ENCODE assay signal across 19 mouse cellular contexts in the genomic region with DNA sequence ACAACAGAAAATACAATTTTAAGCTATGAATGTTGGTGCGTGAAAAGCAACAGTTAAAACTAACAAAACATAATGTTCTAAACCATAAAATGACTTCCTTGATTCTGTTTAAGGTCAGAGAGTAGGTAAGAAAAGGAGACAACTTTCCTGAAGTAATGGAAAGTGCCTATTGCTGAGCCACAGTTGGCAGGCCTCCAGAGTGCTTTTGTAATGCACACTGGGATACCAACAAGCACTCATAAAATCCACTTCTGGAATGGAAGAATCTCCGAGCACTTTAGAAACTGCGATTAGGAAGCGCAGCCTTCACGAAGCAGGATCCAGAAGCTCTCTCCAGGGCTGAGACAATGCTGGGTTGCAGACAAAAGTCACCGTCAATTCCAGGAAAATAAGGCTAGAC. TPM values are rescaled to one million over a fixed set of nuclear protein-coding genes. Genes with fewer than 3 reads are reported as not detected.
DNase-seq lines count a peak whose midpoint lies in the region; ATAC-seq lines count a peak whose summit lies in the region.
"Had no signal": no experiment of that assay in that cellular context is flagged by ENCODE, and none has a peak within 500 bp of the region (broad histone marks: within the 10 kb centered on the region; RNA-seq: fewer than 3 reads in every experiment).

No protein-coding gene starts in this region.

- ATAC-seq in kidney, embryonic 14.5 days (ENCODE audit: low FRiP score, low TSS enrichment), result no peak
- ATAC-seq in forebrain, embryonic 16.5 days, result no peak
- ATAC-seq: hindbrain, postnatal 0 days; intestine, embryonic 16.5 days had no signal

- WGBS in kidney, embryonic 14.5 days, result 97% methylated on average over 6 of the region's 6 CpGs
- 80% methylated on average over 6 of the region's 6 CpGs for WGBS in forebrain, embryonic 16.5 days

- no peaks in the 10 kb centered on the region for H3K9me3 ChIP-seq in kidney, embryonic 14.5 days (ENCODE audit: control insufficient read depth, low read length)
- no peaks in the 10 kb centered on the region for H3K9me3 ChIP-seq in forebrain, embryonic 16.5 days (ENCODE audit: control insufficient read depth, low read length)
- H3K9me3 ChIP-seq: heart, embryonic 12.5 days; limb, embryonic 12.5 days; liver, embryonic 13.5 days; lung, embryonic 15.5 days had no signal

- no peak overlapping the region for H3K9ac ChIP-seq in kidney, embryonic 14.5 days (ENCODE audit: low read depth, low read length)
- no peak overlapping the region for H3K9ac ChIP-seq in forebrain, embryonic 16.5 days (replicated peaks; ENCODE audit: low read depth, low read length)
- H3K9ac ChIP-seq: heart, embryonic 12.5 days; limb, embryonic 12.5 days; liver, embryonic 13.5 days; lung, embryonic 15.5 days had no signal

- H3K27me3 ChIP-seq in kidney, embryonic 14.5 days (ENCODE audit: control insufficient read depth, insufficient read depth, low read length), result no peaks in the 10 kb centered on the region
- H3K27me3 ChIP-seq in forebrain, embryonic 16.5 days (replicated peaks; ENCODE audit: control insufficient read depth, insufficient read depth, low read length), result no peaks in the 10 kb centered on the region
- H3K27me3 ChIP-seq: heart, embryonic 12.5 days; limb, embryonic 12.5 days; liver, embryonic 13.5 days; lung, embryonic 15.5 days had no signal

- peak; percentile 17 for DNase-seq in adrenal gland, postnatal 14 days
- no peak for DNase-seq in adrenal gland, adult 2 months
- peak; percentile 18 for DNase-seq in kidney, postnatal 10 days
- DNase-seq in lung, adult 18-20 months, result peak; percentile 66 to 70
- DNase-seq in lung, postnatal 36 days, result peak; percentile 70
- no peak for DNase-seq in ovary, adult 18-20 months (ENCODE audit: low spot score)
- DNase-seq: cerebellum, adult 9-10 months; heart, postnatal 10 days; liver, embryonic 13.5 days; midbrain, embryonic 14.5 days; retina, postnatal 1 day; right cerebral cortex, postnatal 25 days had no signal

- H3K4me3 ChIP-seq in kidney, embryonic 14.5 days (ENCODE audit: low read length), result no peak overlapping the region
- no peak overlapping the region for H3K4me3 ChIP-seq in forebrain, embryonic 16.5 days (replicated peaks; ENCODE audit: low read length)
- H3K4me3 ChIP-seq: heart, embryonic 12.5 days; limb, embryonic 12.5 days; liver, embryonic 13.5 days; lung, embryonic 15.5 days had no signal

- H3K36me3 ChIP-seq in kidney, embryonic 14.5 days (ENCODE audit: control insufficient read depth, insufficient read depth, low read length), result peaks cover 19% of the 10 kb centered on the region; the same call in 1 of the 2 replicates
- peaks cover 11% of the 10 kb centered on the region for H3K36me3 ChIP-seq in forebrain, embryonic 16.5 days (ENCODE audit: control insufficient read depth, insufficient read depth)

- H3K27ac ChIP-seq in kidney, embryonic 14.5 days (ENCODE audit: low read depth, low read length), result no peak overlapping the region
- no peak overlapping the region for H3K27ac ChIP-seq in forebrain, embryonic 16.5 days (ENCODE audit: low read length)
- H3K27ac ChIP-seq: hindbrain, postnatal 0 days; limb, embryonic 12.5 days; liver, embryonic 13.5 days; lung, embryonic 15.5 days had no signal

- no peak overlapping the region for H3K4me2 ChIP-seq in kidney, embryonic 14.5 days (replicated peaks; ENCODE audit: low read depth, low read length)
- no peak overlapping the region for H3K4me2 ChIP-seq in forebrain, embryonic 16.5 days (ENCODE audit: low read length)
- H3K4me2 ChIP-seq: heart, embryonic 12.5 days; limb, embryonic 12.5 days; liver, embryonic 13.5 days; lung, embryonic 15.5 days had no signal

- H3K4me1 ChIP-seq in kidney, embryonic 14.5 days (ENCODE audit: control insufficient read depth, insufficient read depth, low read length), result no peaks in the 10 kb centered on the region; the same call in 1 of the 2 replicates
- H3K4me1 ChIP-seq in forebrain, embryonic 16.5 days (replicated peaks; ENCODE audit: control insufficient read depth, insufficient read depth, low read length), result 0 out of 2 replicates have a peak, but pooled peaks cover 2% of the 10 kb centered on the region
- H3K4me1 ChIP-seq: heart, embryonic 12.5 days; limb, embryonic 12.5 days; liver, embryonic 13.5 days; lung, embryonic 15.5 days had no signal

RNA-seq across cellular contexts. Expression of a gene that starts 5.8 kb away (rescaled TPM):
- 182 and 206 TPM in 2 replicates for total RNA-seq in adrenal gland, postnatal 14 days (2021)
- 100 to 1,000 TPM; 264 to 266 TPM for total RNA-seq in adrenal gland, adult 2 months (2021)
- 22.5 and 32.0 TPM in 2 replicates for polyA plus RNA-seq in adrenal gland, adult 2 months (2012; rRNA removed)
- 113 and 155 TPM in 2 replicates for polyA plus RNA-seq in kidney, embryonic 14.5 days (2014; fragmentation: Nextera tagmentation; extraction: Ambion mirVana)
- polyA plus RNA-seq in forebrain, embryonic 16.5 days (2015; fragmentation: Nextera tagmentation; extraction: Ambion mirVana), result 46.7 and 55.4 TPM in 2 replicates

Comparison
In these comparisons a context has a peak if more than half of its experiments do, and no peak if none do; other contexts are left out.
1. DNase-seq: peak in adrenal gland, postnatal 14 days (single experiment), kidney, postnatal 10 days (single experiment), lung, adult 18-20 months (2 of 2) and lung, postnatal 36 days (single experiment); none in adrenal gland, adult 2 months (single experiment) and ovary, adult 18-20 months (single experiment).